Mouse (Mus musculus) embryo, embryonic 11 days (tissue): ENCODE measurements around the gene Msx1.

Source experiments
- DNase-seq: peaks from one replicate; pipeline ENCODE4 v3.0.0-alpha.2; 2015

The Msx1 gene

DNA sequence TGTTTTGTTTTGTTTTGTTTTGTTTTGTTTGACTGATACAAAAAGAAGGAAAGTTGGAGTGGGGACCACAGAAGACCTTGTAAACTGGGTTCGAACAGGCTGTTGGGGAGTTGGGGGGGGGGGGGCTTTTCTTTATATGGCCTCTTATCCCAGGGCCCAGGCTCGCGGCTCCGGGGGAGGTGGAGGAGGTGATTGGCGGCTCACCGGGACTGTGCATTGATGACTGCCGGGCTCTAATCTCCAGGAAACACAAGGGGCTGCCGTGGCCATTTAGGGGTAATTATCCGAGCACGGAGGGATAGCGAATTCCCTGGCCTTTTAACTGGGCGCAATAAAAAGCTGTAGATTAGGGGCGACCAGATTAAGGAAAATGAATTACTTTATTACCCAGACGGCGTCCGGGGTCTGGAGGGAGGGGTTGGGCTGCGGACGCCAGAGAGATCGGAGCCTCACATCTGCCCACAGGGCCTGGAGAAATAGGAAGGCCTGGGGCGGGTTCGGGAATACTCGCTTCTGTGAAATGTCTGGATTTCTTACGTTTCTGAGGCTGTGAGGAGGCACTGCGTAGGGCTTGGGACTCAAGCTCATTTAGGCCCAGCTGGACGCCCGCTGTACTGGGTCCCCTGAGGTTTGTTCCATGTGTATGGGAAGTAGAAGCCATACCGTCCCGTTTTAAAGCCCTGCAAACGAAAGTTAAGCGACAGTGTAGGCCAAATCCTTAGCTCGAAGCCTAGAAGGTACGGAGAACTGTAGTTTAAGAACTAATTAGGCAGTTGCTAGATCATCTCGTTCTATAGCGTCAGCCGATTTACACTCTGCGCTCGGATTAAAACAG is 1.4 kb upstream of the Msx1 start:
- DNase-seq: peak; percentile 71

DNA sequence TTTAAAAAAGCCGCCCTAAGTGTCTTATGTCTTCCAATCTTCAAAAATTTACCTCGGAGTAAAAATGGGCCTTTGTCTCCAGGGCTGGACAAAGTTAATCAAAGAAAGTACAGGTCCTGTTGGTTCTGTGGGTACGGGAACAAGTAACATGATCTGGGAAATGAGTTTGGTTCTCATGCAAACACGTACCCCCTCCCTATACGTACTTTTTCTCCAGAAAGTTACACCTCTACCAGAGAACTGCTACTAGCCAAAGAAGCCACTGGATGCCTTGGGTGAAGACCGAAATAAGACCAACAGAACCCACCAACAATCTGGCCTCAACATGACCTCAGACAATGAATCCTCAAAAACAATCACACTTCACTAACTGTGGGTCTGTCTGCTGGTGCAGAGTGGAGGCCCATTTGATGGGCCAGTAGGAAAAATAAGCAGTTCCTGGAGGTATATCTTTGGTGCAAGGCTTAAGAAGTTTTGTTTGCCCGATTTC is 773 bp upstream of the Msx1 start:
- peak; percentile 31 for DNase-seq

DNA sequence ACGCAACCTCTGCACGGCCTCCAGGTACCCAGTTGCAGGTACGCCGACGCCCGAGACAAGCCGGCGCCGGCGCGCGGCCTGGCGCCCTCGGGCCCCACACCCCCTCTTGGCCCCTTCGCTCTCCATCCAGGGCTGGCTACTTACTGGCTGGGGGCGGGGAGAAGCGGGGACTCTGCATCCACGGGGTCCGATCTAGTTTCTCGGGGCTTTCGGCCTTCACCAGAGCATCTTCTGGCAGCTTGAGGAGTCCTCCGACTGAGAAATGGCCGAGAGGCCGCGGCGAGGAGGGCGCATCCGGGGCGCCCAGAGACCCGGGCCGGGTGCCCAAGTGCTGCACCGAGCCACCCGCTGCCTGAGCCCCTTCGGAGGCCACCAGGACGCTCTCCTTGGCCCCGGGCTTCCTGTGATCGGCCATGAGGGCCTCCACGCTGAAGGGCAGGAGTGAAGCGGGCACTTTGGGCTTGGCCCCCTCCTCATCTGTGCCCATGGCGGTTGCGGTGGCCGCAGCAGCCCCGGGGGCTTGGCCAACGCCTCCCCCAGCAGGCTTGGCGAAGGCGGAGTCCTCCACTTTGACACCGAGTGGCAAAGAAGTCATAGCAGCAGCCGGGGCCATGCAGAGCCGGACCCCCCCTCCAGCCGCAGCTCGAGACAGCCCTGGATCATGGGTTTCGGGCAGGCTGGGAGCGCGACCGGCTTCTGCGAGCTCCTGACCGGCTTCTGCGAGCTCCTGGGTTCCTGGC is 492 bp downstream of the Msx1 start:
- peak; percentile 63 for DNase-seq

DNA sequence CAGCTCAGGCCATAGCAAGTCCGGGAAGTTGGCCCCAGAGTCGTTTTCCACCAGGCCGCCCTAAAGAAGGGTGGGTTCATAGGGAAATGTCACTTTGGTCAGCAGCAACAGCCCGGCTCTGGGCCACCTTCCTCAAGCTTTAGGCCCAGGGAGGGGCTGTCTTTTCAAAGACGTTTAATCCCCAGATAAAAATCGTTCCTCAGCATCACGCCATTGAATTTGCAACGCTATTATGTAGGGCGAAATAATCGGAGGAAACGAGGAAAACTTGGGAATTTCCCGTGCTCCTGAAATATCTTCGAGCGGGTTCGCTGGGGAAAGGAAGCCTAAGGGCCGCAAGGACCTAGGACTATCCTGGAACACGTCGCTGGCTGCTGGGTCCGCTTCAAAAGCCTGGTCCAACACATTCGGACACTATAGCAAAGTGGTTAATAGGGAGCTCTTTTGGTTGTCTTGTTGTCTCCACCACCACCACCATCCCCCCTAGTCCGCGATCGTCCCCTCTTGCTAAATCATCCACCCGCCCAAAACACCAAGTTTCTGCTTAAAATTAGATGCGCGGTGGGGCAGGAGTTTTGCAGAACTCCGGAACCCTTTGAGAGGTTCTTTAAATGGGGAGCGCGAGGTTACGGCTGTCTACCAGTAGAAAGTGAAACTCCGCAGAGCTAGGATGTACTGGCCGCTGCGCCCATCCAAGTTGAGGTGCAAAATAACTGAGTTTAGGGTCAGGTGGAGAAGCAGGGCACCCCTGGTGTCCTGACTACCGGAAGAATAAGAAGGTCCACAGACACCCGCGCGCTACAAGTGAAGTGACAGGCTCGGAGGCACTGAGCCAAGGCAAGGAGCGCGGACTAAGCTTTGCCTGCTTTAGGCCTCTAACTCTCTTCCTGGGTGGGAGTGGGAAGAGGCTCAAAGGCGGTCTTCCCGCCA is 1.3 kb downstream of the Msx1 start:
- peak; percentile 54 for DNase-seq

DNA sequence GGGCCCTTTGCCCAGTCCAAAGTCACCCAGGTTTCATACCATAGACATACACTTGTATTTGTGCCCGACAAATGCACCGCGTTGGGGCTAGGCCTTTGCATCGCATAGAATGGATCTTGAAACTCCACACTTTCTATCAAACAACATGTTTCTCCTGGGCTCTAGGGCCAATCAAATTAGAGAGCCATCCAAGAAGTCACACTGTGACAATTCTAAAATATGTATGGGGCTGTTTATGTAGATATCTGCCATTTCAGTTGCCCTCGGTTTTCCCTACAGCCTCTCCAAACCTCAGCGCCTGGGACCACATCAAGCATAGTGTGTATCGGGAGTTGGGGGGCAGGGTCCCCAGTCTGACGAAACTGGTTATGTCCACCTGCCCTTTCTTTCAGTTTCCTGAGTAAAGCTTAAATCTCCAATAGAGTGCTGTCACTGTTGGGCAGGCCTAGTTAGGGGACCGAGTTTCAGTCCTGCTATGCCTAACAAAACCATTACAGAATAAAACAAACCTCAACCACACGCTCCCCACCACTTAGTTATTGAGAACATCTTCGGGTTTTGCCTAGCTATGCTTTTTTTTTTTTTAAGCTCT is 2.2 kb downstream of the Msx1 start:
- peak; percentile 29 for DNase-seq

- DNase-seq: peak; percentile 62
Observed at GRCm38 (mm10) chr5:37821111-37821601, 3.2 kb downstream of the Msx1 start.

- peak; percentile 43 for DNase-seq
Observed at GRCm38 (mm10) chr5:37820689-37821088, 3.7 kb downstream of the Msx1 start.

DNA sequence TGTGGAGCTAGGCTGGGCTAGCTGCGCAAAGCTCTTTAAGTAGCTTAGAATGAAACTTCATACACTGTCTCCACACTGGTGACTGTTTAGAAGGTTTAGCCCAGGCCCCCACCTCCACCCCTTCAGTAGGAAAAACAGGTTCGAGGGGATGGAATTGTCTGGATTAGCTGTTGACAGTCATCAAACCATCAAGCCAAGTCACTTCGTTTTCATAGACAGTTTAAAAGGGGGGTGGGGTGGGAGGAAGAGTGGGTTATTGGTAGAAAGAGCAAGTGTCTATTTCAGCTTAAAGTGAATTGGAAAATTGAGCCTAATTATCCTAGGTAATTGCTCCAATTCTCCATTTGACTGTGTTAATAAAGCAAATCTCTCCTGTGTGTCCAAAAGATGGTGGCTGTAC is 4.4 kb downstream of the Msx1 start:
- peak; percentile 13 for DNase-seq

- DNase-seq: peak; percentile 28
Observed at GRCm38 (mm10) chr5:37819541-37819940, 4.8 kb downstream of the Msx1 start.

DNA sequence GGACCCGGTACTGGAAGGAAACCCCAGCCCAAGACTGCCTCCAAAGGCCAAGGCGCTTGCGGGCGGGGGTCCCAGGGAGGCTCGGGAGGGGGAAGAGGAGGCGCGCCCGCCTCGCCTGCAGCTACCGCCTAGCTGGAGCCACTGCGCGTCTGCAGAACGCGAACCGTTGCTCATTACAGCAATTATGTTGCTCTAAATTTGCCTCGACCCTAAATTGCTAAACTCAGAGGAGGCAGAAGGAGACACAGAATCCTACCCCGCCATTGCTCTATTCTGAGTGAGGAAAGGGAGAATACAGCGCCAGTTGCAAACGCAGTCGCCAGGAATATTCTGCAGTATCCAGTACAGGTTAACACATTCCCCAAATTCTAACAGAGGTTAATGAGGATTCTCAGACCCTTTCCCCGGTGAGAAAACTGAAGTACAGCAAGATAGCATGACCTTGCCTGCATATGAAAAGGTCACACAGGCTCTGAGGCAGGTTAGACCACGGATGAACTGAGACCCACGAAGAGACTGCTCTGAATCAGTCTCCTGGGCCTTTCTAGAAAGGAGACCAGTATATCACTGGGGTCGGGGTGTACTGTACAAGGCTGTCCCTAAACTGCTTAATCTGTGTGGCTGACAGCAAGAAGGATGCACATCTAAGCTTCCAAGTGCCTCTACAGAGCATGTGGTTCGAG is 5.7 kb downstream of the Msx1 start:
- DNase-seq: peak; percentile 62

GRCm38 (mm10) chr5:37817658-37818532 is 6.5 kb downstream of the Msx1 start:
- DNase-seq: peak; percentile 57

- peak; percentile 84 for DNase-seq
Observed at GRCm38 (mm10) chr5:37816907-37817657, 7.3 kb downstream of the Msx1 start.

- no peak for DNase-seq
Observed at GRCm38 (mm10) chr5:37815909-37816308, 8.5 kb downstream of the Msx1 start.

DNA sequence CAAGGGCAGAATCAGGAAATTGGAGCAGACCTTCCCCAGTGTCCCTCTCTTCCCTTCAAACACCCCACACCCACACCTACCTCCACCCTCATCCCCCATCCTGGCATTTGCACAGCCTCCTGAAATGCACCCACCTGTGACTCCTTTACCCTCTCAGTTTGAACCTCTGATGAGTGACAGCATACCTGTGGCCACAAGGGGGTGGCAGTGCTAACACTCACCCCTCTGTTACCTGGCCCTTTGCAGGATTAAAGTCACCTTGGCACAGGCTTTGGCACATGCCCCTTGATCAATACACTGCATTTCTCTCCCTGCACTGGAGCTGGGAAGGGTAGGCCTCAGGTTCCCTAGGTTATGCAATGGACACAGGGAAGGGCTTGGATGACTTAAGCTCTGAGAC is 10.2 kb downstream of the Msx1 start:
- no peak for DNase-seq

GRCm38 (mm10) chr5:37805291-37805690 is 19.1 kb downstream of the Msx1 start:
- no peak for DNase-seq

GRCm38 (mm10) chr5:37804512-37805118 is 19.8 kb downstream of the Msx1 start:
- DNase-seq: no peak

- no peak for DNase-seq
Observed at GRCm38 (mm10) chr5:37797251-37797650, 27.1 kb downstream of the Msx1 start.

- no peak for DNase-seq
Observed at GRCm38 (mm10) chr5:37796751-37797150, 27.6 kb downstream of the Msx1 start.

DNA sequence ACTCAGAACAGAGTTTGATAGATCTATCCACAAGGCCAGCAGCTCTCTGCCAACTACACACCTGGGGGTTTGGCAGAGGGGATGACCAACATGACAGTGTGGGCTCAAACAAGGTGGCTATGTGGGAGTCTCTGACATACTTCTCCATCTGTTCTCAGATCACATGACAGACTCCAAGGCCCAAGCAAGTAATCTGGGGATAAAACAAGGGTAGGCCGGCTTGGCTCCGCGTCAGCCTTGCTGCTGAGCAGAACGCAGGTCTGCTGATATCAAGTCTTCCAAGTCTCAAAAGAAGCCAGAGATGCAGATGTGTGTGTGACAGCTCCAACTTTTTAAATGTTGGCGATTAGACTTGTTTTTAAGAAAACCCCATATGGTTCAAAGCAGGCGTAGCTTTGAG is 28.7 kb downstream of the Msx1 start:
- DNase-seq: no peak
